Mouse (Mus musculus): ENCODE data around the gene Parp12. TPM values are rescaled to one million over a fixed set of nuclear protein-coding genes. Genes with fewer than 3 reads are reported as not detected.

The Parp12 gene
- 29.1 TPM for polyA plus RNA-seq (2021)

DNA sequence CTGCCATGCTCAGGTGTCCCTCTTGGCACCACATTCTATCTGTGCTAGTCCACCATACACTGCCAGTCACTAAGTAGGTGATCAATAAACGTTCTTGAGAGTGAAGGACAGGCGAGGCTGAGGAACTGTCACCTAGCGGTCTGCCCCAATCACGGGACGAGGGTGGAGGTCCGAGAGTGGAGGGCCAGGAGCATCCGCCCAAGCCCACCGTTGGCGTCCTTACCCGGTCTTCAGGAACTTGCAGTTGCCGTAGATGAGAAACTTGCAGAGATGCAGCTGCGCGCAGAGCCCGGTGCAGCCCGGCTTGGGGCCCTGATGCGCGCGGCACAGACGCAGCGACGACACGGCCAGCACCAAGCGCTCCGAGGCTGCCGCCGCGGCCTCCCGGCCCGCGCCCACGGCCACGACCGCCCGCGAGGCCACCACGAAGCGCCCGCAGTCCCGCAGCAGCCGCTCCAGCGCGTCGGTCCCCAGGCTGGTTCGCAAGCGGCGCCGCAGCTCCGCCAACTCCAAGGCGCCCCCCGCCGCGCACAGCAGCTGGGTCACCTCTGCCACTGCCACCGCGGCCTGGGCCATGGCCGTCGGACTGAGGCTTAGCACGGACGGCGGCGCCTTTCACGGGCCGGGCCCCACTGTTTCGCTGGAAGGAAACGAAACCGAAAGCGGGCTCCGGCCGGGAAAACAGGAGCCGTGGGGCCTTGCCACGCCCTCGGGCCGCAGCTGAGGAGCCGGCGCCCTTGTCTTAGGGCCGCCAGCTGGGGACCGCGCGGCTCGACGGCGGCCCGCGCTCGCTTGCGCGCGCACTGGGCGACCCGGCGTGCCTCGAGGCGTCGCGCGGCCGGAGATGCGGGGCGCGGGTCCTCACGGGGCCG, at the start of gene Parp12:
Gene Parp12, minus strand, starts transcription at position 766 of the 872 bp plus-strand sequence.
- no peaks in the 10 kb centered on the region for H3K27me3 ChIP-seq
- peak; percentile 70 for ATAC-seq
- DNase-seq (ENCODE audit: low read depth, low spot score), result no peak
- ChIA-PET CTCF (interaction anchor here (0.7 kb wide), 1 partner anchor 10 kb away, joined by 3 read pairs; no protein-coding TSS in a partner anchor), POLR2A (no interaction called here)
- in situ Hi-C loops (cut with MboI; ENCODE audit: low pct_unique_long_range_greater_than_20kb), result no loop called here
- TF ChIP-seq CTCF (IDR thresholded peaks at IDR 0.05), result no peak

DNA sequence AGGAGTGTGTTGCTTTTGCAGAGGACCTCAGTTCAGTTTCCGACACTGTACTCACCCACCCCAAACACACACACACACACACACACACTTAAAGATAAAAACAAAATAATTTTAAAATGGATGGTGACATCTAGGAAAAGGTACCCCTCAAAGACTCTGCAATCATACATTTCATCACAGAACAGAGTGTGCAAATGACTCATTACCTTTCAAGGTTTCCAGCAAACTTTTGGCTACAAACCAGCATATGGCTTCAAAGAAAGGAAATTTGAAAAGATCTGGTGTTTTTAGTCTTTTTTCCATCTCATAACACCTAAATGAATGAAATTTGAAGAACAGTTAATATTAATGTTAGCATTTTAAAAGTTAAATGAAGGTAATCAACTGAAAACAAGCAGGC, 46.7 kb upstream of the Parp12 start:
- TF ChIP-seq CTCF (IDR thresholded peaks at IDR 0.05), result no peak
- POLR2A ChIA-PET, result no interaction called here

DNA sequence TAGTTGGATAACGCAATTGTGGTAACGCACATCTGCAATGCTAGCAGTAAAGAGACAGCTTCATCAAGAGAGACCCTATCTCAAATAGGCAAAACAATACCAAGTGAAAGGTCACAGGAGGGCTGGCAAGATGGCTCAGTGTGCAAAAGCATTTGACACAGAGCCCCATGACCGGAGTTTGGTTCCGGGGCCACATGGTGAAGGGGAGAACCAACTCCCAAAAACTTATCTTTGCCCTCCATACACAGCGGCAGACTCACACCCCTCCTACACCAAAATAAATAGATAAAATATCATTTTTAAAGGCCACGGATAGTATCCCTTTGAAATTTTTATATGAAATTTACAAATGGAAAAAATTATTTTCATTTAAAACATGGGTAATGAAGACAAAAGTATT, 43.8 kb upstream of the Parp12 start:
- in situ Hi-C loops (cut with MboI; ENCODE audit: low pct_unique_long_range_greater_than_20kb), result no loop called here
- DNase-seq (ENCODE audit: low read depth, low spot score), result no peak
- no peak for ATAC-seq
- no peak for TF ChIP-seq CTCF (IDR thresholded peaks at IDR 0.05)
- POLR2A ChIA-PET, result no interaction called here
- no peaks in the 10 kb centered on the region for H3K27me3 ChIP-seq
- CTCF ChIA-PET, result no interaction called here

More for the DNA sequence above, 46.7 kb upstream of the Parp12 start:
- CTCF ChIA-PET, result no interaction called here
- in situ Hi-C loops (cut with MboI; ENCODE audit: low pct_unique_long_range_greater_than_20kb), result no loop called here
- ATAC-seq (no peak), DNase-seq (ENCODE audit: low read depth, low spot score) (no peak)
- no peaks in the 10 kb centered on the region for H3K27me3 ChIP-seq

DNA sequence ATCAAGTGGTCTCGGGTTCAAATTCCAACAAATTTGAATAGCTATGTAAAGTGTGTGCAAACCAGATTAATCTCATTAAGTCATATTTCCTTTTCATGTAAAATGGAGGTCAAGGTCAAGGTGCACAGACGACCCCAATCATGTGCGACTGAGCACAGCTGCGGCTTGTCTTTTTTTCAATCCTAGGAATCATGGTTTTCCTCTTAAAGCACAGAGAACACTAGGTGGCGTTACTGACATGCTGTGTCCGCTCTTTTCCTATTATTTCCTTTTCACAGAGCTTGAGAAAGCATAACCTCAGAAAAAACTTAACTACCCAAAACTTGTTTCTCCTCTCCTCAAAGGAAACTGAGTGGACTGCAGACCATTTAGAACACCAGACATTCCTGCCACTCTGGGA, 27.9 kb upstream of the Parp12 start:
- in situ Hi-C loops (cut with MboI; ENCODE audit: low pct_unique_long_range_greater_than_20kb), result no loop called here
- peak; percentile 45 for TF ChIP-seq CTCF (IDR thresholded peaks at IDR 0.05)
- H3K27me3 ChIP-seq, result no peaks in the 10 kb centered on the region
- ATAC-seq, result no peak
- POLR2A ChIA-PET, result no interaction called here
- DNase-seq (ENCODE audit: low read depth, low spot score), result no peak
- CTCF ChIA-PET, result interaction anchor here (0.9 to 1.5 kb wide), 3 partner anchors 9 to 14 kb away, joined by 3 to 5 read pairs (median 4); no protein-coding TSS in a partner anchor

DNA sequence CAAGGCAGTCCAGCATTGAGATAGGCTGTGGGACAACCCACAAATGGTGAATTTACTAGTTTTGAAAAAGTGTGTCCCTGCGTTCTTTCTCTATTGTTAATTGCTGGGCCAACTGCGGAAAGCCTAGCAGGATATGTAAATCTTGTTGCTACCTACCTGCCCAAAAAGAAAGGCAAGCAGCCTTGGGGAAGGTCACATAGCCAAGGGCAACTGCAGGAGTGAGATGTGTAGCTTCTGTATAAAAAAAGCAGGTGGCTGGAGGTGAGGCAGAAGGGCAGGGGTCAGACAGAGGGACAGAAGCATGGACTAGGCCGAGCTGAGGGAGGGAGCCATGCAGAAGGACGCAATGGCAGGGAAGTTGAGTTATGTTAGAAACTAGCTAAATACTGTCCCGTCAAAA, 14.4 kb upstream of the Parp12 start:
- TF ChIP-seq CTCF (IDR thresholded peaks at IDR 0.05), result no peak
- CTCF ChIA-PET, result interaction anchor here (1.5 kb wide), 1 partner anchor 14 kb away, joined by 5 read pairs; no protein-coding TSS in a partner anchor
- no peaks in the 10 kb centered on the region for H3K27me3 ChIP-seq
- in situ Hi-C loops (cut with MboI; ENCODE audit: low pct_unique_long_range_greater_than_20kb), result no loop called here
- POLR2A ChIA-PET, result interaction anchor here (1.3 kb wide), 1 partner anchor 11 kb away, joined by 3 read pairs; no protein-coding TSS in a partner anchor
- no peak for DNase-seq (ENCODE audit: low read depth, low spot score)
- ATAC-seq, result no peak

DNA sequence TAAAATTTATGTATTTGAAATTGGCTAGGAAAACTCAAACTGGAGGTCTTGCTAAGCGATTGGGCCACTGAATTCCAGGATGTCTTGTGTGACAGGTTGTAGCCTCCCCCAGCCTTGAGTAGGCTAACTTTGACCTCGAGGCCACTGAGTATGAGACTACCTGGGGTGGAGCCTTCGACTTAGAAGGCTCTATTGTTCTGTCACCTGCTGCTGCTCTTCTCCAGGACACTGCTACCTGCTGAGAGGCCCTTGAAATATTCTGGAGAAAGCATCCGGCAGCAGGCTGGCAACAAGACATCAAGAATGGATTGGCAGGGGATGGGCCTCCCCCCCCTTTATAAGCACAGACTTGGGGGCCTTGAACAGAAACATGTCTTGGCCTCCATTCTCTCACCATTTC, 13.3 kb upstream of the Parp12 start:
- in situ Hi-C loops (cut with MboI; ENCODE audit: low pct_unique_long_range_greater_than_20kb), result no loop called here
- POLR2A ChIA-PET, result no interaction called here

DNA sequence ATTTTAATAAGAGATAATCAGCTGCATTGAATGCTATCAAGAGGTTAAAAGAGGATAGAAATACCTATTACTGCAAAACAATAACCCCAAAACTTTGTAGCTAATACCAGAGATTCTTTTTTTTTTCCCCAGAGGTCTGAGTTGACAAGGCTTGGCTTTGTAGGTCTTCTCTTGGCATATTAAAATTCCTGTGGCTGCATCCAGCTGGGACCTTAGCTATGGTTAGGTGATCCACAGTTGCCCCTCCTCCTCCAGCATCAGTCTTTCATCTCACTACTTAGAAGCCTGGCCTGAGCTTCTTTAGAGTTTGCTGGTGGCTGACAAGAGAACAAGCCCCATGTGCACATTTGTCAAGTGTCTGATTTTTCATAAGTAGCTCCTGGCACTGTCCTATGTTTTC, 6.6 kb upstream of the Parp12 start:
- ChIA-PET CTCF (interaction anchor here (0.8 to 2.0 kb wide), 4 partner anchors 11 to 19 kb away, joined by 3 to 6 read pairs (median 4); no protein-coding TSS in a partner anchor), POLR2A (interaction anchor here (0.7 kb wide), 1 partner anchor 23 kb away, joined by 3 read pairs; no protein-coding TSS in a partner anchor)
- in situ Hi-C loops (cut with MboI; ENCODE audit: low pct_unique_long_range_greater_than_20kb), result no loop called here

More for the DNA sequence above, 13.3 kb upstream of the Parp12 start:
- no peak for DNase-seq (ENCODE audit: low read depth, low spot score)
- H3K27me3 ChIP-seq, result no peaks in the 10 kb centered on the region
- no peak for TF ChIP-seq CTCF (IDR thresholded peaks at IDR 0.05)
- ATAC-seq, result no peak
- CTCF ChIA-PET, result interaction anchor here (1.5 kb wide), 1 partner anchor 15 kb away, joined by 5 read pairs; no protein-coding TSS in a partner anchor

DNA sequence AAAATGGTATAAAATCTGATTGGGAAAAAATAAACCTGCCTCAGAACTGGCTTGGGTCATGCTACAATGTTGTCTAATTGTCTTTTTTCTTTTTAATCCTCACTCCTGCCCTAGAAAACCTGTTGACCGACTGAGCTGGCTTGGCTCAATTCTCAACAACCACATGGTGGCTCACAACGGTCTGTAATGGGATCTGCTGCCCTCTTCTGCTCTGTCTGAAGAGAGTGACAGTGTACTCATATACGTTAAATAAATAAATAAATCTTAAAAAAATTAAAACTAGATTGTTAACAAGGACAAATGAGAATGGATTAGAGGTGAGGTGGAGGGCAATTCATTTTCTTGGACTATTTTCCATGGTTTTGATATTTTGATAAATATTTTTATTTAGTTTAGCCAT, 2.5 kb upstream of the Parp12 start:
- in situ Hi-C loops (cut with MboI; ENCODE audit: low pct_unique_long_range_greater_than_20kb), result no loop called here
- POLR2A ChIA-PET, result interaction anchor here (0.8 kb wide), 1 partner anchor 12 kb away, joined by 3 read pairs; no protein-coding TSS in a partner anchor
- no peak for ATAC-seq

More for the DNA sequence above, 6.6 kb upstream of the Parp12 start:
- no peak for TF ChIP-seq CTCF (IDR thresholded peaks at IDR 0.05)
- ATAC-seq (peak; percentile 76), DNase-seq (ENCODE audit: low read depth, low spot score) (no peak)
- H3K27me3 ChIP-seq, result no peaks in the 10 kb centered on the region

DNA sequence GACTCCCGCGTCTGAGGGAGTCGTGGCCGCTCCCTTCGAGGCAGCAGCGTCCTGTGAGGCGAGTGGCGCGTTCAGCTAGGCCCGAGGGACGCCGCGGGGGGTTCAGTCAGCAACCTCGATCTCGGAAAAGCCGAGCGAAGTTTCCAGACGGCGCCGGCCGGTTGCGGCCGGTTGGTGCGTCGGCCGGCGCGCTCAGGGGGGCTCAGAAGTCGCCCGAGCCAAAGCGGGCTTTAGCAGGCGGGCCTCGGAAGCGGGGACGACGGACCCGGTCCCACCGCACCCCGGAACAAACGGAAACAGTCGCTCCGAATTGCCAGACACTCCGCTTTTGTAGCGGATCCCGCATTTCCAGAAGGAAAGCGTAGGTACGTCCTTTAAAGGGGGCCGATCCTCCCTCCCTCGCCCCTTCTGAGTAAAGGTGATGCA, 320 bp upstream of the Parp12 start:
- POLR2A ChIA-PET, result no interaction called here
- DNase-seq (ENCODE audit: low read depth, low spot score) (no peak), ATAC-seq (no peak)
- no peaks in the 10 kb centered on the region for H3K27me3 ChIP-seq
- in situ Hi-C loops (cut with MboI; ENCODE audit: low pct_unique_long_range_greater_than_20kb), result no loop called here
- CTCF ChIA-PET, result no interaction called here
- no peak for TF ChIP-seq CTCF (IDR thresholded peaks at IDR 0.05)

More for the DNA sequence above, 2.5 kb upstream of the Parp12 start:
- CTCF ChIA-PET, result interaction anchor here (1.8 kb wide), 1 partner anchor 15 kb away, joined by 4 read pairs; no protein-coding TSS in a partner anchor
- DNase-seq (ENCODE audit: low read depth, low spot score), result no peak
- no peak for TF ChIP-seq CTCF (IDR thresholded peaks at IDR 0.05)
- H3K27me3 ChIP-seq, result no peaks in the 10 kb centered on the region

DNA sequence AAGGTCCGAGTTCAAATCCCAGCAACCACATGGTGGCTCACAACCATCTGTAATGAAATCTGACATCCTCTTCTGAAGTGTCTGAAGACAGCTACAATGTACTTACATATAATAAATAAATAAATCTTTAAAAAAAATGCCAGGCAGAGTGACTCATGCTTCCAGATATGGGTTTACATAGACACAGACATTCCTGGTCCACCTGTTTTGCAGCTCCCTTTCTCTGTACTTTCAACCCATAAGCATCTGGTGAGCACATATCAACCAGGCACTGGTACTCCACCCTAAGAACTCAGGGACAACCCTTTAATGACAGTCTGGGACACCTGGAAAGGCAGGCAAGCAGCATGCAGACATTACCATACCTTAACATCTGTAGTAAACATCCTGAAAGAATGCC, 2.7 kb downstream of the Parp12 start:
- H3K27me3 ChIP-seq, result no peaks in the 10 kb centered on the region
- in situ Hi-C loops (cut with MboI; ENCODE audit: low pct_unique_long_range_greater_than_20kb), result no loop called here
- CTCF ChIA-PET, result no interaction called here

DNA sequence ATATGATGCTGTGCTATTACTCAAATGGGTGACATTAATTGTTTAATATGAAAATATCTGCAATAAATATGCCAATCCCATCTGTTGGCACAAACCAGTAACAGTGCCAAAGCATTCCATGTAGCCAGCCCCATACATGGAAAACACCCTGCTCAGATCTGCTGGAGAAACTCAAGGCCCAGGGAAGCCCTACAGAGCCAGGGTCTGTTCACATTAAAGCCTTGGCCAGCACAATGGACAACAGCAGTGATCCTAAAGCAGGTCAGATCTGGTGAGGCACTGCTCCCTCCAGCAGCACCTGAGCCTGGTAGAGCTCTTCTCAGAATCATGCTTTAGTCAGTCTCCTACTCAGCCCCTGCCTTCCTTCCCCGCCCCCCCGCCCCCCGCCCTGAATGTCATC, 5.0 kb downstream of the Parp12 start:
- H3K27me3 ChIP-seq, result no peaks in the 10 kb centered on the region
- TF ChIP-seq CTCF (IDR thresholded peaks at IDR 0.05), result no peak
- POLR2A ChIA-PET, result no interaction called here
- DNase-seq (ENCODE audit: low read depth, low spot score) (no peak), ATAC-seq (no peak)
- in situ Hi-C loops (cut with MboI; ENCODE audit: low pct_unique_long_range_greater_than_20kb), result no loop called here
- CTCF ChIA-PET, result interaction anchor here (1.4 kb wide), 1 partner anchor 11 kb away, joined by 4 read pairs; no protein-coding TSS in a partner anchor

More for the DNA sequence above, 2.7 kb downstream of the Parp12 start:
- DNase-seq (ENCODE audit: low read depth, low spot score), result no peak
- POLR2A ChIA-PET, result interaction anchor here (0.9 kb wide), 1 partner anchor 51 kb away, joined by 3 read pairs; no protein-coding TSS in a partner anchor
- ATAC-seq, result no peak
- TF ChIP-seq CTCF (IDR thresholded peaks at IDR 0.05), result no peak

All from Patski (cell line).